Mouse (Mus musculus): ENCODE measurements around the gene Ccnh. TPM values are rescaled to one million over a fixed set of nuclear protein-coding genes. Genes with fewer than 3 reads are reported as not detected.

Gene Ccnh
- polyA plus RNA-seq, 1 experiment from 2014 or later: 81.2 TPM

GRCm38 (mm10) chr13:85238760-85239159, 49.6 kb downstream of the Ccnh start:
- H3K36me3 ChIP-seq: peaks cover 8% of the 10 kb centered on the region; the same call in 1 of the 2 replicates
- H3K4me3 ChIP-seq: no peak overlapping the region
- no peak overlapping the region for H3K27ac ChIP-seq
- H3K9ac ChIP-seq: no peak overlapping the region
- no peak for ATAC-seq (ENCODE audit: insufficient number of reproducible peaks, low FRiP score, low TSS enrichment, low read depth)
- WGBS: 88% methylated on average over 7 of the region's 7 CpGs
- no peak overlapping the region for H3K4me2 ChIP-seq
- no peaks in the 10 kb centered on the region for H3K27me3 ChIP-seq
- no peaks in the 10 kb centered on the region for H3K9me3 ChIP-seq
- no peaks in the 10 kb centered on the region for H3K4me1 ChIP-seq

Other genes with a start within 250 kb of the Ccnh start
- 37.9 and 42.5 TPM in 2 replicates for gene Rasa1, start 99.7 kb downstream of the Ccnh start, polyA plus RNA-seq (2015; fragmentation: Nextera tagmentation; extraction: Ambion mirVana)